Mouse (Mus musculus) lung, postnatal 36 days (tissue): ENCODE measurements around the gene Dcst2.
A peak's percentile ranks its signal among the peaks of the same experiment; 100 is the strongest.

Source experiments
- DNase-seq: peaks from one replicate; pipeline ENCODE4 v3.0.0; 2022; ENCODE audit warnings: mixed read lengths

The Dcst2 gene

DNA sequence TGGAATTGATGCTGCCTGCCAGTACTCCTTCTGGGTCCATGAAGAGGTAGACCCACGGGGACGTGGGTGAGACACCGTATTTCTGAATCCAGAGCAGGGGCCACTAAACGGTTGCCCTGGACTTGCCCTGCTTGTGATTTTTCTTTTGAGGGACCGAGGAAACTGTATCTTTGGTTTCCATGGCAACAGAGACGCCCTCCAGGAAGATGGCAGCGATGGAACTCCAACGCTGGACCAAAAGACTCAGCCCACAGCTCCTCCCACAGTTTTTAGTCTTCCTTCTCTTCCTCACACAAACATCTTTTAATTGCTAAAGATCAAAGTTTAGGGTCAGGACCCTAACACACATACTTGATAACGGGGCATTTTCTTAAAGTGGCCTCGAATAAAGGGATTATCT is 29.8 kb upstream of the Dcst2 start:
- no peak for DNase-seq

DNA sequence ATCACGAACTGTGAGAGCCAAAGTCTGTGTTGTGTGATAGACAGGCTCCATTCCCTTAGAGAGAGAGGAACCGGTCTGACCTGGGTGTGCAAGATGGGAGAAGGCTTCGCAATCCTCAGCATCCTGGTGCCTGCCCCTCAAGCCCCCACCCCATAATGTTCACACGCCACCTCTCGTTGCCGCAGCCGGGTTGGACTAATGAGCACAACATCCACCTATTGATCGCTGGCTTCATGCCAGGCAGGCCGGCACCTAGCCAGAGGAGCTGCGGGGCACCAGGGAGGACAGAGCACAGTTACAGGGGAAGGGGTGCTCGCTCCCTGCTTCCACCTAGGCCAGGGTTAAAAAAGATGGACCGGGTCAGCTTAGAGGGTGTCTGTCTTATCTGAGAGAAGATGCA is 29.3 kb upstream of the Dcst2 start:
- DNase-seq: no peak

DNA sequence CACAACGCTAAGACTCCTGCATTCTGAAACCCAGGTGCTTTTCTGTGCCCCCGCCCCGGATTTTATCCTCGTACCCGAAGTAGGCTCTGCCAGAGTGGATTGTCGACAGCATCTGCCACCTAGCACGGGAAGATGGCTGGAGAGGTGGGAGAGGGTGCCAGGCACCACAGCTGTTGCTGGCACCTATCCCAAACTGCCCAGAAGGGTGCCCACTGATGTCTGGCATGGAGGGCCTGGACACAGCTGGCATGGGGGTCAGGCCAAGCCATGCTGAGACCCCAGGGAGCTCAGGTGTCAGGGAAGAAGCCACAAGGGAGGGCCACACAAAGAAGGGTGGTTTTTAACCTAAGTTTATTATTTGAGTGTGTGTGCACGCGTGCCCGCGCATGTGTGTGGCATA is 28.7 kb upstream of the Dcst2 start:
- no peak for DNase-seq

DNA sequence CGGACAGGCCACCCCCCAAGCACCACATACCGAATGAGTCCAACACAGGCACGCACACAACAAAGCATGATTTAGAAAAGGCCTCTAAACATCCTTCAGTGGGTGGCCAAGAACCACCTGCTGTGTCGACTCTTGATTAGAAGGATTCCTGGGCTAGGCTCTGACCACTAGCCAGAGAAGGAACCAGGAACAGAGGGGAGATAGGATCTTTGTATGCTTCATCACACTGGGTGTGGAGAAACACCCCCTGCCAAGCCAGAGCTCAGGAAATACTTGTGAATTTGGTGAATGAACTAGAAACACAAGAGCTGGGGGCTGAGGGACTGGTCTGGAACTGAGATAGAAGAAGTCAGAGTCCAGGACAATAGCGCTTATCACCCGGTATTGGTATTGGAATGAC is 25.2 kb upstream of the Dcst2 start:
- DNase-seq: no peak

DNA sequence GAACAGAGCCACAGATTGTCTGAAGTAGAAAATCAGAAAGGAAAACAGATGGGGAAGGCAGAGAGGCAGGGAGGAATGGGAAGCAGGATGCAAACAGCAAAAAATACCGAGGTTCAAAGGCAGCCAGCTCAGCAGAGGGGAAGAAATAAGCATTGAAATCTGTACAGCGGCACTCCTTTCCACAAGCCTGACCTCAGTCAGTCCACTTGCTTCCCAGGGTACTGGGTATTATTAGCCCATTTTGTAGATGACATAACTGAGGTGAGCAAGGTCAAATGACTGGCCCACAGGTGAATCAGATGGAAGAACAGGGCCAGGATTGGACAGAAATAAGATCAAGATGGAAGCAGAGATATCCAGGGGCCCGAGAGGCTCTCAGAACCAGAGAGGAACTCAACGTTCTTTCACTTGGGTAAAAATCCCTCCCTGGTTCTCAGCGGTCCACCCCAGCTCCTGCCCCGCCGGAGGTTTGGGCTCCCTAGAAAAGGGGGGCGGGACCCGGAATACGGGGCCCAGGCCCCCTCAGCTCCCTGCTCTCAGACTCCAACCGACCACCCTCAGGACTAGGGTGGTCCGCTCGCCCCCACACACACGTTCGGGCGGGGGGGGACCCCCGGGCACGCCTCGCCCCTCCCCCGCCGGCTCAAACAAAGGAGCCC is 24.6 kb upstream of the Dcst2 start:
- no peak for DNase-seq

DNA sequence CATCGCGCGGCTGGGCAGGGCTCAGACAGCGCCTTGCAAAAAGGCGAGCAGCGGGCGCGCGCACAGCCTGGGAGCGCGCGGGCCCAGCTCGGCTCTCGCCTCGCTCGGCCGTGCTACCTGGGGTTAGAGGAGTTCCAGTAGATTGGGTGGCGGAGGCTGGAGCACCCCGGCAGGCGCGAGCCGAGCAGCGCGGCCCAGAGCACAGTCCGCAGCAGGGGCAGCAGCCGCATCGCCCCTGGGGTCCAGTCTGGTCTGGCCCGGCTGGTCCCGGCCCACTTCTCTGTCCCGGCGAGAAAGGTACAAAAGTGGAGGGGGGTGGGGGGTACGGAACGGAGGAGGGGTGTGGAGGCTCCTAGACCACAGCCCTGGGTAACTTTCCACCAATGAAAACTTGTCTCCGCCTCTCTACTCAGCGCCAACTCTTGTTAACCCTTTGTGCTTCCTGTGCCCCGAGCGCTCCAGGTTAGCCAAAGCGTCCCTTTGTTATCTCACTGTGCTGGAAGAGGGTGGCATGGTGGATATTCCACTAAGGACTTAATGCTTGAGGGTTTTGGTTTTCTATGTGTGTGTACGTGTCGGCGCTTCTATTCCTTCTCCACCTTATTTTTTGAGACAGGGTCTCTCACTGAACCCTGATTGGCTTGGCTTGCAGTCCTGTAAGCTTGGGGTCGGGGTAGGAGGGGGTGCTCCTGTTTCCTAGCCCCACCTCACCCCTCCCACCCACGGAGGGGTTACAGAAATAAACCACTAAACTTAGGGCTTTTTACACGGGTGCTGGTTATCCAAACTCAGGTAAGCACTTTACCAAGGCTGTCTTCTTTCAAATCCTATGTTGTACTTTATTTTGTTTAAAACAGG is 23.8 kb upstream of the Dcst2 start, which contains the start of gene Efna4:
Efna4 (minus strand) TSS at position 308 of the 858 bp plus-strand sequence.
- peak; percentile 65 for DNase-seq

DNA sequence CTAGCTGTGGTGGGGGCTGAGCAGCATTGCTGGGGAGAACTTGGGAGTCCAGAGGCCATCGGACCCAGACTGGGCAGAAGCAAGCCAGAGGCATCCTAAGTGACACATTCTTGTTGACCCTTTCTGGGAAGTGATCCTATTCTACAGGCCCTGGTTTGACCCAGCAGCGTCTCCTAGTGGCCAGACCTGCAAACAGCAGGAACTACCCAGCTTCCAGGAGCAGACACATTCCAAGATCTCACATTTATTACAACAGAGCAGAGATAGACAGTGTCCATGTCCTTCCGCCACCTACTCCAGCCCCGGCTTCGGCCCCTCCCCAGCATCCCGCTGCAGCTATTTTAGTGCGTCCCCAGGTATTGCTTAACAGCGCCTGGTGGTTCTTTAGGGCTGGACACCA is 22.4 kb upstream of the Dcst2 start:
- DNase-seq: peak; percentile 85

DNA sequence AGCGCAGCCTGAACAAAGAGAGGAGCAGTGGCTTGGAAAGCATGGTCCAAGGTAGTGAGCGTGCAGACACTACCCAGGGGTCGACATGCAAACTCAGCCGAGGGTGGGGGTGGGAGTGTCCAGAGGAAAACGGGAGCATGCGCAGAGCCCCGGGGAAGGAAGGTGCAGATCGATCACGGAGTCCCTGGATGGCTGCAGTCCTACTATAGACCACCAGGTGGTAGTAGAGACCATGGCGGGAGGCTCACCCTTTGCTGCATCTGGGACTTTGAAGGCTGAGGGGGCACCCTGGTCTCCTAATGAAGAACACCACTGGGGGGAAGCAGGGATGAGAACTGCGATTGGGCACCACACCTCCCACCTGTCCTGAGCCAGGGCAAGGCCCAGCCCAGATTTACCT is 21.3 kb upstream of the Dcst2 start:
- peak; percentile 78 for DNase-seq

DNA sequence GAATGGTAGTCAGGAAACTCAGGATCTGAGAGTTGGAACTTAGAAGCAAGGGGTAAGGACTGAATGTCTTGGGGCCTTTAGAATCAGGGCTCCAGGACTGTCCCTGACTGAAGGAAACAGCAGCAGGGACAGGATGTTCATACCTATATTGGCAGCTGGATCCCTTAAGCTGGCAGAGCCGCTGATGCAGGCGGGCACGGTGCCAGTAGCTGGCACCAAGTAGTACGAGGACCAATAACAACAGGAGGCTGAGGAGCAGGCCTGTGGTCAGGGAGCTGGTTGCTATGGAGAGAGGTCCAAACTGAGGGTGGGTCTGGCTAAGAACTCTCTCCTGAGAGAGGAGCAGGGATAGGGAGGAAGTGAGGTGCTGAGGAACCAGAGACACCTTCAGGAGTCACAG is 20.0 kb upstream of the Dcst2 start:
- DNase-seq: no peak

DNA sequence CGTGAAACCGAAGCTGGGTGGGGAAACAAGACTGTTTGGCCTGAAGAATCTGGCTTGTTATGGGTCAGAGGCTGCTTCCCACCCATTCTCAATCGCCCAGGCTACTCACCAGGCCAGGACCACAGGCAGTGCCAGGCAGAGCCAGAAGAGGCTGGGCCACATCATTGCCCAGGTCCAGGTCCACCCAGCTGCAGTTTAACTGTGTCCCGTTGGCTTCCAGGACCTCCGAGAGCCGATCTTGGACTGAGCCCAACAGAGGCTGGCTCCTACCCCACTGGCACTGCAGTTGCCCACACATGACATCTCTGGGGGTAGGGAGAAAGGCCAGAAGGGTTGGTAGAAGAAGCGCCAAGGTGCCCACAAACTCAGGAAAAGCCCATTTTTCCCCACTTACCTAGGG is 18.5 kb upstream of the Dcst2 start:
- no peak for DNase-seq

DNA sequence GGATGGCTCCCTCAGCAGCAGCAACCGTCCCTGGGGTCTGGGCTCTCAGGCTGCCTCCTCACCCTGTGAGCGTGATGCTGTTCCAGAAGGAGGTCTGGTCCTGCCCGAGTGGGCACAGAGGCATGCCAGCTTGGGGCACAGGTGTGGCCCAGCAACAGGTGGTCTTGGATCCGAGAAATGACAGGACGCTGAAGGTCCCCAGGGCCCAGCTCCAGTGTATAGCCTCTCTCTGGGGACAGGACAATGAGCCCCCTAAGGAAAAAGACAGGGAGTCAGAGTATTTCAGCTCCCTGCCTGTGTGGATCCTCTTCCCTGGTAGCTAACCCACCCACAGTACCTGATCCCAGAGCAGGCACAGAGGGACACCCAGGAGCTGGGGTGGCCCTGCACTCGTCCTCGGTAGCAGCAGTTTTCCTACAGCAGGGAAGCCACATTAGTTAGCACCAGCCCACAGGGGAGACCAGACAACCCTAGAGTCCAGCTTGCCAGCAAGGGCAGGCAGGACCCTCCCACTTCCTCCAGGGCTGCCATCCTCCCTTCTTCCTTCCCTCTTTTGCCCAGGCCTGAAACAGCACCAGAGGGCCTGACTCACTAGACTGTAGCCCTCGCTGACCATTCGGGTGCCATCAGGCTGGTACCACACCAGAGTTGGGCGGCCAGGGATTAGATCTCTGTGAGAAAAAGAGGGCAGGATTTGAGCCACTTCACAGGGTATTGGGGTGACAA is 14.8 kb upstream of the Dcst2 start:
- DNase-seq: no peak

DNA sequence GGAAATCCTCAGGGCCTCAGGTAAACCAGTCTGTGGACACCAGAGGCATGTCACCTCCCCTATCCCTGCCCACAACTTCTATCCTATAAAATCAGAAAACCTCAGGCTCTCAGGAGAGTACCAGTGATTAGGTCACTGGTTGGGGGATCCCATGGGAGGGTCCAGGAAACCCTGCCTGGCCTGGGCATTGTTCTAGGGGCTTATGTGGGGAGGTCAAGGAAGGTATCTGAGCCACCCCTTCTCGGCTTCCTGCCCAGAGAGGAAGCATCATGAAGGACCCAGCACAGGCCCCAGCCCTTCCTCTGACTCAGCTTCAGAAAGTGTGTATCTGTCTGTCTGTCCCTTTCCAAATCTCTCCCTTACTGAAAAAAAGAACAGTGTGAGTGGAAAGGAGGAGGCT is 13.9 kb upstream of the Dcst2 start:
- peak; percentile 47 for DNase-seq

DNA sequence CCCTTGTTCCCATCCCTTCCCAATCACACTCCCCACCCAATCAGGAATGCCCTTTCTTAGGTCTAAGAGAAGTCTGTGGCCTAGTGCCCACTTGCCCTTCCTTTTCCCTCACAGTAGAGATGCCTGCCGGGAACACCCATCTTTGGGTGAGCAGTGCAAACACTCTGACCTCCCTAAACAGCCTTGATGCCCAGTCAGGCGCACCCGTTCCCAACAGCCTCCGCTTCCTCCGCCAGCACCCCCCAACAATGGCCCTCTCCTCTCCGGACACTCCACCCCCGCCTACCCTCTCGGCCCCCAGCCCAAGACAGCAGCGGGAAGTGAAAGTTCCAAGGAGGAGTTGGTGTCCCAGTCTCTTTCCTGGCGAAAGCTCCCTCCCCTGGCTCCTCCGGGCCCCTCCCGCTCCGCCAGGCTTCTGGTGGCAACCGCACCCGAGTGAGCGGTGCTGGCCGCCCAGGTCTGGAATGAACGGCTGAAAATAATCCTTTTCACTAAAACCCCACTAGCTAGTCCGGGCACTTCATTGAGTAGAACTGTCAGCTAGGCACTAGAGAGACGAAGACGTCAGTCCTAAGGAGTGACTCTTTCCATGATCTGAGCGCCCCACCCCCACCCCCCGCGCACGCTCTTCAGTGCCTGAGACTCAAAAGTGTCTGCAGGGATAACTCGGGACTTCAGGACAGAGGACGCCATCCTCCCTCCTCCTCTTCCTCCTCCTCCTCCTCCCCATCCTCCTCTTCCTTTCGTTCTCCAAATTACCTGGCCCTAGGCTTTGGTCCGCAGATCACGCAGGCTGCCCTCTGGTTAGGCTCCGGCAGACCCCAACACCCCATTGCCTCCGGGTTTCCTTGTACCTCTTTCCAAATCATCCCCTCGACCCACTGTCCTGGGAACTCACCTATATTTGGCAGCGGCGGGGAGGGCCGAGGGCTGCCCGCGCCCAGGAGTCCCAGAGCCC is 12.6 kb upstream of the Dcst2 start:
- peak; percentile 84 for DNase-seq

DNA sequence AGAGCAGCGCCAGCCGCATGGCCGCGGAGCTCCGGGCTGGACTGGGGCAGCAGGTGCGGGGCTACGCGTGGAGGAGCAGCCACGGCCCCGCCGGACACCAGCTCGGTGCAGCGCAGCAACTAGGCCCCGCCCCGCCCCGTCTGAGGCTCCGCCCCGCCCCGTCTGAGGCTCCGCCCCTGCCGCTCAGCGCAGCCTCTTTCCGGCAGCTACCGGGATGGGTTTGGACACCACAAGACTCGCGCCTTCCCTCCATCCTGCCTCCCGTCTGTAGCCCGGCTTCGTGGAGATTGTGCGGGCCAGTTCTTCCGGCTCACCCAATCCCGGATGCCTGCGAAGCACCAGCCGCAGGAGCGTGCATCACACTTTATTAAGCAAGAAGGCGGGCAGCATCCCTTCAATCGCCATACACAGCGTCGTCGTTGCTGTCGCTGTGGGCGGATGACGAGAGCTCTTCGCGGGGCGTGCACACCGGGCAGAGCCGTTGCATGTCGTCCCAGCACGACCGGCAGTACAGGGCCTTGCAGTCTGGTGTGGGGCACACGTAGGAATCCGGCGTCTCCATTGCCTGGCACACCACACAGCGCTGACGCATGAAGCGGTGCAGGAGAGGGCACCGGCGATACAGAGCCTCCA is 11.8 kb upstream of the Dcst2 start, which contains the start of gene Adam15:
Adam15 (minus strand) TSS at position 128 of the 633 bp plus-strand sequence.
- DNase-seq: peak; percentile 94

DNA sequence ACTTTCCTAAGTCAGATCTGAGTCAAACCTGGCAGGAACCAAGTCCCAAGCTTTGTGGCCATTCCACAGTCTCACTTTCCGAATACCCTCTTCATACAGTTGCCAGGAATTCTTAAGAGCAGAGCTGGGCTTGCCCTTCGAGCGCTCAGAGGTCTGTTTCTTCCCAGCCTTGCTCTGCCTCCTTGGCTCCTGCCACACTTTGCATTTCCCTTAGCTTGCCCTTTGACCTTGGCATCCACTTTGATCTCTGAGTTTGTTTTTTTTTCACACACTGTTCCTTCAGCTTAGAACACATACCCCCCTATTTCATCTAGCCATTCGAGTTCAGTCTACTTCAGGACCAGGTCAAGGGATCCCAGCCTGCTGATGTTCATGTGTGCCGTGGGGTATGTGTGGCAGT is 10.5 kb upstream of the Dcst2 start:
- DNase-seq: no peak

DNA sequence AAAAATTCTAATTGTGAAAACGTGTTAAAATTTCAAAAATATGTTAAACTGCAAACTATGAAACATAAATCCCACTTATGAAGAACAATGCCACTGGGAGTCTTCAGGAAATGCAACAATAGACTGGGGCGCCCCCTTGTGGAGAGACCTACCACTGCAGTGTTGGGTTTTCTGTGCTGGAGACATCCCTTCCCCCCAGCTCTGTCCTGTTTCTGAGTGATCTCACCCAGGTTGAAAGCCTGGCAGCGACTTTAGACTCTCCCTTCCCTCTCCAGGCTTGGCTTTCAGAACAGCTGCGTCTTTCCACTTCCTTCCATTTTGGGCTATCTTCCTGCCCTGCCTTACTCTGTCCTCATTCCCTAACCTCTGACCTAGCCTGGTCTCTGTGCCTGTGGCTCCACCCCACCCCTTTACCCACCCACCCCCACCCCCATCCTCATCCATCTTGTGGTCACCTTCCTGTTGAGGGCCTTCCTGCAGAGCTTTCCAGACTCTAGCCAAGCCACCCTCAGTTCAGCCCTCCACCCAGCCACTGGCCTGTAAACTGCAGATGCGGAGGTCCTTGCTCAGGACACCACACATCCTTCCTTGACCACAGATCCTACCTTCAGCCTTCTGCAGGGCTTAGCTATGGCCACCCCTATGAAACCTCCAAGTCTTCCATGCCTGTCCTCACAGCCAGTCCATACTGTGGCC is 6.8 kb upstream of the Dcst2 start:
- DNase-seq: peak; percentile 95

DNA sequence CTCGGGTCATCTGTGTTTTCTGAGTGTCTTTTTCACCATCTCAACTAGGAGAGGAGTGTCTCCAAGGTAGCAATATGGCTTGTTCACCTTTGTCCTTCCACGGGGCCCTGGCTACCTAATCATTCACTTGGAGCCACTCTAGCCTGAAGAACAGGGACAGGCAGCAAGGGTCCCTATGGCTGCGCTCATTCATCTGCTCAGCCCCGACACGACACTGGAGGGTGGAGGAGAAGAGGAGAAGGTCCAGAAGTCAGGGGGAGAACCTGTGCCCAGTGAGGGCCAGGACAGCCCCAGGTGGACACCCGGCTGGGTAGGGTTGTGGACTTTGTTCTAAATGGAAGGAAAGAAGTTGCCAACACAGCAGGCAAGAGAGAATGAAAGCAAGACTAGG is 6.3 kb upstream of the Dcst2 start:
- no peak for DNase-seq

DNA sequence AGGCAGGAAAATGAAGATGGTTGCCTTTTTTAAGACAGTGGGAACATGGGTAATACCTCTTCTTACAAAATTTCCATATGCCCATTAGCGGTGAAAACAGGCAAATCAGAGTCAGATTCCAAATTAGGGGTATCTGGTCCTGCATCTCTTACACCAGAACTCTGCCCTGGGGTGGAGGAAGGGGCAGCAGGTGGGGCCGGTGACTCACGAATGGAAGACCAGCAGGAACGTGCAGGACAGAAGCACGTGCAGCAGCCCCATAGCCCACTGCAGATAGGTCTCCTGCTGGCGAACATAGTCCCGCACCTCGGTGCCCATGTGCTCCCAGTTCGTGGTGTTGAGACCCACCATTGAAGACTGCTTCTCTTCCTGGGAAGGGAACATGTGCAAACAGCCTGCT is 5.7 kb upstream of the Dcst2 start:
- no peak for DNase-seq

DNA sequence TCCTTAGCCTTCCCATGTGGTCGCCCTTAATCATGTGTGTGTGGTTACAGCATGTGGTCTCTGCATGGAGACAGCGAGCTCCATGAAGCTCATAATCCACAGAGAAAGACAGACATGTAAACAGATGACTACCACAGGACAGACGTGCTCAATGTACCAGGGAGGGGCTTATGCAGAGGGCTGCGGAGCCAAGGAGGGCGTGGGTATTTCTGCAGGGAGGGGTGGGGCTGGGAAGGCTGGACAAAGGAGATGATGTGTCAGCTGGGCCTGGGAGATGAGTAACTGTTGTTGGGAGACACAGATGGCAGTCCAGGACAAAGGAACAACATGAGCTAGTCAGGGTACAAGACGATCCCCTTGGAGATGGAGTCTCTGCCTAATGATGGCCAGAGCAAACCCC is 2.1 kb upstream of the Dcst2 start:
- DNase-seq: no peak

DNA sequence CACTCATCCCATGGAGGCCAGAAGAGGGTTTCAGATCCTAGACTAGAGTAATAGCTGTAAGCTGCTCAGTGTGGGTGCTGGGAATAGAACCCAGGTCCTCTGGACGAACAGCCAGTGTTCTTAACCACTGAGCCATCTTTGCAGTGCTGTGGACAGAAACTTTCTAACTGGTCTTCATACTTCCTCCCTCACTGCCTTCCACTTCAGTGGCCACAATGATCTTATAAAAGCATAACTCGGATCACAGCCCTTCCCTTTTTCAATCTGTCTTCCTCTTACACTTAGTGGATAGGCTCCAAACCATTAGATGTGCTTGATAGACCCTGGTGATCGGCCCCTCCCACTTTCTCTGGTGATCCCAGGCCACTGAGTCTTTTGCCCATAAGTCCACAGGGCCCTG is 1.5 kb upstream of the Dcst2 start:
- DNase-seq: no peak

DNA sequence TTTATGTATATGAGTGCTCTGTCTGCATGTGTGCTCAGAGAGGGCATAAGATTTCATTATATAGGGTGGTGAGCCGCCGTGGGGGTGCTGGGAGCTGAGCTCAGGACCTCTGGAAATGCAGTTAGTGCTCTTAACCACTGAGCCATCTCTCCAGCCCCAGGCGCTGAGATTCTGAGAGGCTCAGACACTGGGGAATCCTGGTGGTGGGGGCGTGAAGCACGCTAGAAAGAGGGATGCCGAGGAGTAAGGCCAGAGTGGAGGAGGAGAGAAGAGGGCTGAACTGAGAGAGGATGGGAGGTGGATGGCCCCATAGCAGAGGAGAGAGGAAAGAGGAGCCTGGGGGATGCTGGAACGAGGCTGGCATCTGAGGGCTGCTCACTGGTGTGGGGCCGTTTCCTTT is 2.9 kb downstream of the Dcst2 start:
- no peak for DNase-seq

DNA sequence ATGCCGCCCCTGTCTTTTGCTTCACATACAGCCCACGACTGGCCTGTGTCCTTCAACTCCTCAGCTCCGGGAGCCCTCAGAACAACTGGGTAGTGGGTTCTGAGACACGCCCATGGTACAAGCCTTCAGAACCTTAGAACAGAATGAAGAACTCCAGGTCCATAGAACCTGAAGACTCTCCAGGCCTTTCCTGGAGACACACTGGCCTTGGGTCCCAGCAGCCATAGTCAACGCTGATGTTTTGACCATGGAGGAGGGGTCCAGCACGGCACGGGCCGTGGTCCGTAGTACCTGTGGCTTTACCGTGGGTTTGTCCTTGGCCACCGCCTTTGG is 3.3 kb downstream of the Dcst2 start, which contains the start of gene Dcst1:
Dcst1 (minus strand) TSS at position 101 of the 333 bp plus-strand sequence.
- DNase-seq: no peak
